Mouse (Mus musculus): ENCODE measurements at regions not wholly inside any gene's neighbourhood (a gene's known extent, or its start where the extent isn't known, plus 50 kb on each side); places are given as distances from the start of the nearest gene placed in this dataset.

- no peaks in the 10 kb centered on the region for H3K36me3 ChIP-seq (ENCODE audit: control insufficient read depth, insufficient read depth)
- no peaks in the 10 kb centered on the region for H3K27me3 ChIP-seq (ENCODE audit: control insufficient read depth, insufficient read depth, insufficient read length)
- TF ChIP-seq MYOD1 (IDR thresholded peaks at IDR 0.05; ENCODE audit: control insufficient read depth, insufficient read length, low read depth) (no peak), MYOG (IDR thresholded peaks at IDR 0.05; ENCODE audit: control insufficient read depth, extremely low read depth, insufficient read length) (no peak), USF1 (IDR thresholded peaks at IDR 0.05; ENCODE audit: low read depth) (no peak), CEBPB (IDR thresholded peaks at IDR 0.05; ENCODE audit: low read depth) (no peak), MAX (IDR thresholded peaks at IDR 0.05) (no peak), FOSL1 (IDR thresholded peaks at IDR 0.05; ENCODE audit: insufficient read depth, low read length, poor library complexity, severe bottlenecking) (no peak), CTCF (IDR thresholded peaks at IDR 0.05; ENCODE audit: control insufficient read depth, insufficient read depth, insufficient read length) (no peak)
- no peak overlapping the region for H3ac ChIP-seq (ENCODE audit: control insufficient read depth, insufficient read length, low read depth)
- H3K79me2 ChIP-seq (ENCODE audit: control insufficient read depth, insufficient read depth): no peaks in the 10 kb centered on the region
- H3K4me3 ChIP-seq (ENCODE audit: insufficient read depth, poor library complexity, severe bottlenecking): no peak overlapping the region
- H3K79me3 ChIP-seq (ENCODE audit: low read depth): no peaks in the 10 kb centered on the region
Measured at GRCm38 (mm10) chr19:33078681-33079360, 313.3 kb downstream of the Rnls start.

- Histone ChIP-seq H3K4me3 (ENCODE audit: insufficient read depth, poor library complexity, severe bottlenecking) (no peak overlapping the region), H3ac (ENCODE audit: control insufficient read depth, insufficient read length, low read depth) (no peak overlapping the region), H3K36me3 (ENCODE audit: control insufficient read depth, insufficient read depth) (no peaks in the 10 kb centered on the region), H3K79me3 (ENCODE audit: low read depth) (no peaks in the 10 kb centered on the region), H3K27me3 (ENCODE audit: control insufficient read depth, insufficient read depth, insufficient read length) (no peaks in the 10 kb centered on the region), H3K79me2 (ENCODE audit: control insufficient read depth, insufficient read depth) (no peaks in the 10 kb centered on the region)
- TF ChIP-seq MAX (IDR thresholded peaks at IDR 0.05) (no peak), CTCF (IDR thresholded peaks at IDR 0.05; ENCODE audit: control insufficient read depth, insufficient read depth, insufficient read length) (no peak), MYOG (IDR thresholded peaks at IDR 0.05; ENCODE audit: control insufficient read depth, extremely low read depth, insufficient read length) (no peak), FOSL1 (IDR thresholded peaks at IDR 0.05; ENCODE audit: insufficient read depth, low read length, poor library complexity, severe bottlenecking) (no peak), CEBPB (IDR thresholded peaks at IDR 0.05; ENCODE audit: low read depth) (no peak), USF1 (IDR thresholded peaks at IDR 0.05; ENCODE audit: low read depth) (no peak), MYOD1 (IDR thresholded peaks at IDR 0.05; ENCODE audit: control insufficient read depth, insufficient read length, low read depth) (no peak)
Measured at GRCm38 (mm10) chr19:33079959-33080358, 312.1 kb downstream of the Rnls start.

- H3K36me3 ChIP-seq (ENCODE audit: control insufficient read depth, insufficient read depth): no peaks in the 10 kb centered on the region
- H3K79me2 ChIP-seq (ENCODE audit: control insufficient read depth, insufficient read depth): no peaks in the 10 kb centered on the region
- no peak overlapping the region for H3ac ChIP-seq (ENCODE audit: control insufficient read depth, insufficient read length, low read depth)
- no peaks in the 10 kb centered on the region for H3K79me3 ChIP-seq (ENCODE audit: low read depth)
- H3K4me3 ChIP-seq (ENCODE audit: insufficient read depth, poor library complexity, severe bottlenecking): no peak overlapping the region
- no peaks in the 10 kb centered on the region for H3K27me3 ChIP-seq (ENCODE audit: control insufficient read depth, insufficient read depth, insufficient read length)
- no peak for TF ChIP-seq MAX (IDR thresholded peaks at IDR 0.05)
- no peak for TF ChIP-seq CTCF (IDR thresholded peaks at IDR 0.05; ENCODE audit: control insufficient read depth, insufficient read depth, insufficient read length)
- TF ChIP-seq MYOG (IDR thresholded peaks at IDR 0.05; ENCODE audit: control insufficient read depth, extremely low read depth, insufficient read length): no peak
- no peak for TF ChIP-seq FOSL1 (IDR thresholded peaks at IDR 0.05; ENCODE audit: insufficient read depth, low read length, poor library complexity, severe bottlenecking)
- no peak for TF ChIP-seq MYOD1 (IDR thresholded peaks at IDR 0.05; ENCODE audit: control insufficient read depth, insufficient read length, low read depth)
- no peak for TF ChIP-seq CEBPB (IDR thresholded peaks at IDR 0.05; ENCODE audit: low read depth)
- TF ChIP-seq USF1 (IDR thresholded peaks at IDR 0.05; ENCODE audit: low read depth): no peak
Measured at GRCm38 (mm10) chr19:33081493-33081892, 310.6 kb downstream of the Rnls start.

- no peak overlapping the region for H3K4me3 ChIP-seq (ENCODE audit: insufficient read depth, poor library complexity, severe bottlenecking)
- H3ac ChIP-seq (ENCODE audit: control insufficient read depth, insufficient read length, low read depth): no peak overlapping the region
- H3K36me3 ChIP-seq (ENCODE audit: control insufficient read depth, insufficient read depth): no peaks in the 10 kb centered on the region
- no peaks in the 10 kb centered on the region for H3K79me2 ChIP-seq (ENCODE audit: control insufficient read depth, insufficient read depth)
- no peaks in the 10 kb centered on the region for H3K27me3 ChIP-seq (ENCODE audit: control insufficient read depth, insufficient read depth, insufficient read length)
- no peaks in the 10 kb centered on the region for H3K79me3 ChIP-seq (ENCODE audit: low read depth)
- TF ChIP-seq CTCF (IDR thresholded peaks at IDR 0.05; ENCODE audit: control insufficient read depth, insufficient read depth, insufficient read length) (no peak), MYOG (IDR thresholded peaks at IDR 0.05; ENCODE audit: control insufficient read depth, extremely low read depth, insufficient read length) (no peak), FOSL1 (IDR thresholded peaks at IDR 0.05; ENCODE audit: insufficient read depth, low read length, poor library complexity, severe bottlenecking) (no peak), MAX (IDR thresholded peaks at IDR 0.05) (no peak), USF1 (IDR thresholded peaks at IDR 0.05; ENCODE audit: low read depth) (no peak), CEBPB (IDR thresholded peaks at IDR 0.05; ENCODE audit: low read depth) (no peak), MYOD1 (IDR thresholded peaks at IDR 0.05; ENCODE audit: control insufficient read depth, insufficient read length, low read depth) (no peak)
Measured at GRCm38 (mm10) chr19:33083371-33083770, 308.7 kb downstream of the Rnls start.

- no peak for TF ChIP-seq CTCF (IDR thresholded peaks at IDR 0.05; ENCODE audit: control insufficient read depth, insufficient read depth, insufficient read length)
- TF ChIP-seq MAX (IDR thresholded peaks at IDR 0.05): no peak
- TF ChIP-seq CEBPB (IDR thresholded peaks at IDR 0.05; ENCODE audit: low read depth): no peak
- TF ChIP-seq MYOD1 (IDR thresholded peaks at IDR 0.05; ENCODE audit: control insufficient read depth, insufficient read length, low read depth): no peak
- no peak for TF ChIP-seq MYOG (IDR thresholded peaks at IDR 0.05; ENCODE audit: control insufficient read depth, extremely low read depth, insufficient read length)
- no peak for TF ChIP-seq USF1 (IDR thresholded peaks at IDR 0.05; ENCODE audit: low read depth)
- TF ChIP-seq FOSL1 (IDR thresholded peaks at IDR 0.05; ENCODE audit: insufficient read depth, low read length, poor library complexity, severe bottlenecking): no peak
- Histone ChIP-seq H3K79me2 (ENCODE audit: control insufficient read depth, insufficient read depth) (no peaks in the 10 kb centered on the region), H3ac (ENCODE audit: control insufficient read depth, insufficient read length, low read depth) (no peak overlapping the region), H3K36me3 (ENCODE audit: control insufficient read depth, insufficient read depth) (no peaks in the 10 kb centered on the region), H3K4me3 (ENCODE audit: insufficient read depth, poor library complexity, severe bottlenecking) (no peak overlapping the region), H3K27me3 (ENCODE audit: control insufficient read depth, insufficient read depth, insufficient read length) (no peaks in the 10 kb centered on the region), H3K79me3 (ENCODE audit: low read depth) (no peaks in the 10 kb centered on the region)
Measured at GRCm38 (mm10) chr19:33084683-33085082, 307.4 kb downstream of the Rnls start.
